Mouse (Mus musculus) bone marrow macrophage, adult 2 months (primary cell): ENCODE measurements at regions not wholly inside any gene's neighbourhood (a gene's known extent, or its start where the extent isn't known, plus 50 kb on each side); places are given as distances from the start of the nearest gene placed in this dataset.

Source experiments
- CTCF ChIP-seq: IDR thresholded peaks from 2 replicates; pipeline ENCODE4 v1.5.1; 2012; ENCODE audit warnings: low read depth, mild to moderate bottlenecking, low read length, moderate library complexity
- POLR2A ChIP-seq: IDR thresholded peaks from 2 replicates; pipeline ENCODE4 v1.6.1; 2012; ENCODE audit warnings: mild to moderate bottlenecking, low read depth, low read length, borderline replicate concordance

GRCm38 (mm10) chr7:70136837-70137236, 229.7 kb downstream of the Nr2f2 start:
- no peak for TF ChIP-seq POLR2A
- no peak for TF ChIP-seq CTCF
